In the genomic region with DNA sequence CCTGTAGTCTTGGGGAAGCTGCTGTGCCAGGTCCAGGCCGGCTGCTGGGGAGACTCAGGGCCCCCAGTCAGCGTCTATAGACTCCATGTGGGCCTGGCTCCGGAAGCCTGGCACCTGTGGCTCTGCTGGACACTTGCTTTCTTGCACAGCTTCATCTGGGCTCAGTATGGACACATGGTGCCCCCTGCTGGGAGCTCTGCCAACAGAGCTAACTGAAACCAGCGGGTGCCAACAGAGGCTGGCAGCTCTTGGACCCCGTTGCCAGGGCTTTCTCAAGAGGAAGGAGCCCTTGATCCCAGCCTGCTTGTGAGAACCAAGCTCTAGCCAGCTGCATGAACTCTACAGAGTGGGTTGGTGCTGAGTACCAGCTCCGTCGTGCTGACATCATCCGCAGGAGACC, we compare ENCODE assay signal across 9 mouse cellular contexts. TPM values are rescaled to one million over a fixed set of nuclear protein-coding genes. Genes with fewer than 3 reads are reported as not detected.
A peak's percentile ranks its signal among the peaks of the same experiment; 100 is the strongest.
DNase-seq lines count a peak whose midpoint lies in the region; ATAC-seq lines count a peak whose summit lies in the region.
"Had no signal": no experiment of that assay in that cellular context is flagged by ENCODE, and none has a peak within 500 bp of the region (broad histone marks: within the 10 kb centered on the region; RNA-seq: fewer than 3 reads in every experiment).

No protein-coding gene starts in this region.

- DNase-seq in hindbrain, embryonic 10.5 days (ENCODE audit: low spot score) = peak; percentile 29
- DNase-seq in adipocyte (ENCODE audit: low spot score) = peak; percentile 63
- peak; percentile 56 for DNase-seq in embryonic facial prominence, embryonic 10.5 days (ENCODE audit: low spot score)
- DNase-seq in limb, embryonic 10.5 days (ENCODE audit: low spot score) = peak; percentile 44
- DNase-seq in ovary, postnatal 14 days (ENCODE audit: low spot score) = peak; percentile 34
- peak; percentile 60 to 64 for DNase-seq in thymus, postnatal 36 days

- H3K4me1 ChIP-seq in hindbrain, embryonic 10.5 days (replicated peaks) = no peaks in the 10 kb centered on the region
- no peaks in the 10 kb centered on the region for H3K4me1 ChIP-seq in hindbrain, embryonic 12.5 days
- no peaks in the 10 kb centered on the region for H3K4me1 ChIP-seq in embryonic facial prominence, embryonic 10.5 days
- peaks cover 4% of the 10 kb centered on the region; the same call in 1 of the 2 replicates for H3K4me1 ChIP-seq in hindbrain, embryonic 16.5 days (ENCODE audit: control insufficient read depth, insufficient read depth, low read depth, low read length)
- H3K4me1 ChIP-seq in limb, embryonic 10.5 days = no peaks in the 10 kb centered on the region
- H3K4me1 ChIP-seq: limb, embryonic 12.5 days had no signal

- no peak overlapping the region for H3K4me2 ChIP-seq in hindbrain, embryonic 12.5 days (replicated peaks)
- H3K4me2 ChIP-seq in hindbrain, embryonic 16.5 days (ENCODE audit: low read length) = no peak overlapping the region
- H3K4me2 ChIP-seq: limb, embryonic 12.5 days had no signal

- no peak overlapping the region for H3K9ac ChIP-seq in hindbrain, embryonic 12.5 days
- no peak overlapping the region for H3K9ac ChIP-seq in hindbrain, embryonic 16.5 days (ENCODE audit: low read depth, low read length)
- H3K9ac ChIP-seq: limb, embryonic 12.5 days had no signal

- no peak overlapping the region for H3K4me3 ChIP-seq in hindbrain, embryonic 10.5 days
- H3K4me3 ChIP-seq in hindbrain, embryonic 12.5 days = no peak overlapping the region
- no peak overlapping the region for H3K4me3 ChIP-seq in embryonic facial prominence, embryonic 10.5 days
- no peak overlapping the region for H3K4me3 ChIP-seq in hindbrain, embryonic 16.5 days (ENCODE audit: low read length)
- H3K4me3 ChIP-seq in limb, embryonic 10.5 days = no peak overlapping the region
- H3K4me3 ChIP-seq: limb, embryonic 12.5 days had no signal

- no peak for ATAC-seq in hindbrain, embryonic 12.5 days (ENCODE audit: low FRiP score)
- peak; percentile 87 for ATAC-seq in hindbrain, embryonic 16.5 days

- 89% methylated on average over 8 of the region's 8 CpGs for WGBS in hindbrain, embryonic 10.5 days
- WGBS in hindbrain, embryonic 12.5 days = 88% methylated on average over 8 of the region's 8 CpGs
- 88% methylated on average over 8 of the region's 8 CpGs for WGBS in embryonic facial prominence, embryonic 10.5 days
- WGBS in hindbrain, embryonic 16.5 days = 64% methylated on average over 8 of the region's 8 CpGs
- WGBS in limb, embryonic 10.5 days = 92% methylated on average over 8 of the region's 8 CpGs

- peaks cover 94% of the 10 kb centered on the region for H3K36me3 ChIP-seq in hindbrain, embryonic 10.5 days
- H3K36me3 ChIP-seq in hindbrain, embryonic 12.5 days = peaks cover 78% of the 10 kb centered on the region
- peaks cover 96% of the 10 kb centered on the region for H3K36me3 ChIP-seq in embryonic facial prominence, embryonic 10.5 days (replicated peaks)
- peaks cover 19% of the 10 kb centered on the region for H3K36me3 ChIP-seq in hindbrain, embryonic 16.5 days (ENCODE audit: control insufficient read depth, insufficient read depth, low read length)
- H3K36me3 ChIP-seq in limb, embryonic 10.5 days = peaks cover 95% of the 10 kb centered on the region

- H3K27ac ChIP-seq in hindbrain, embryonic 10.5 days = no peak overlapping the region
- no peak overlapping the region for H3K27ac ChIP-seq in hindbrain, embryonic 12.5 days
- no peak overlapping the region for H3K27ac ChIP-seq in embryonic facial prominence, embryonic 10.5 days (replicated peaks)
- no peak overlapping the region for H3K27ac ChIP-seq in hindbrain, embryonic 16.5 days (ENCODE audit: low read depth, low read length)
- no peak overlapping the region for H3K27ac ChIP-seq in limb, embryonic 10.5 days
- H3K27ac ChIP-seq: limb, embryonic 12.5 days had no signal

- no peaks in the 10 kb centered on the region for H3K27me3 ChIP-seq in hindbrain, embryonic 10.5 days (ENCODE audit: insufficient read depth, poor library complexity, severe bottlenecking)
- no peaks in the 10 kb centered on the region for H3K27me3 ChIP-seq in hindbrain, embryonic 12.5 days
- no peaks in the 10 kb centered on the region for H3K27me3 ChIP-seq in embryonic facial prominence, embryonic 10.5 days (replicated peaks; ENCODE audit: low read depth, poor library complexity, severe bottlenecking)
- H3K27me3 ChIP-seq in hindbrain, embryonic 16.5 days (replicated peaks; ENCODE audit: control insufficient read depth, insufficient read depth, low read length) = no peaks in the 10 kb centered on the region
- no peaks in the 10 kb centered on the region for H3K27me3 ChIP-seq in limb, embryonic 10.5 days (ENCODE audit: low read depth, poor library complexity, severe bottlenecking)
- H3K27me3 ChIP-seq: limb, embryonic 12.5 days had no signal

- H3K9me3 ChIP-seq in hindbrain, embryonic 10.5 days = no peaks in the 10 kb centered on the region
- no peaks in the 10 kb centered on the region for H3K9me3 ChIP-seq in hindbrain, embryonic 12.5 days (replicated peaks)
- H3K9me3 ChIP-seq in embryonic facial prominence, embryonic 10.5 days = no peaks in the 10 kb centered on the region
- no peaks in the 10 kb centered on the region for H3K9me3 ChIP-seq in hindbrain, embryonic 16.5 days (ENCODE audit: control insufficient read depth, low read length)
- no peaks in the 10 kb centered on the region for H3K9me3 ChIP-seq in limb, embryonic 10.5 days (replicated peaks)
- H3K9me3 ChIP-seq: limb, embryonic 12.5 days had no signal

RNA-seq across cellular contexts. Expression of a gene that starts 21.7 kb away (rescaled TPM):
- polyA plus RNA-seq in hindbrain, embryonic 10.5 days (2016; fragmentation: Nextera tagmentation; extraction: Ambion mirVana) = 168 and 195 TPM in 2 replicates
- polyA plus RNA-seq in hindbrain, embryonic 12.5 days (2016; fragmentation: Nextera tagmentation; extraction: Ambion mirVana) = 111 and 117 TPM in 2 replicates
- 215 and 227 TPM in 2 replicates for polyA plus RNA-seq in embryonic facial prominence, embryonic 10.5 days (2016; fragmentation: Nextera tagmentation; extraction: Ambion mirVana)
- polyA plus RNA-seq in hindbrain, embryonic 16.5 days (2015; fragmentation: Nextera tagmentation; extraction: Ambion mirVana) = 93.8 and 95.2 TPM in 2 replicates
- polyA plus RNA-seq in limb, embryonic 10.5 days (2016; fragmentation: Nextera tagmentation; extraction: Ambion mirVana) = 235 and 258 TPM in 2 replicates

RNA-seq across cellular contexts. Expression of a gene that starts 31.8 kb away (rescaled TPM):
- polyA plus RNA-seq in hindbrain, embryonic 10.5 days (2016; fragmentation: Nextera tagmentation; extraction: Ambion mirVana) = 206 and 228 TPM in 2 replicates
- 203 and 210 TPM in 2 replicates for polyA plus RNA-seq in hindbrain, embryonic 12.5 days (2016; fragmentation: Nextera tagmentation; extraction: Ambion mirVana)
- 211 and 222 TPM in 2 replicates for polyA plus RNA-seq in embryonic facial prominence, embryonic 10.5 days (2016; fragmentation: Nextera tagmentation; extraction: Ambion mirVana)
- 155 and 169 TPM in 2 replicates for polyA plus RNA-seq in hindbrain, embryonic 16.5 days (2015; fragmentation: Nextera tagmentation; extraction: Ambion mirVana)
- 231 and 238 TPM in 2 replicates for polyA plus RNA-seq in limb, embryonic 10.5 days (2016; fragmentation: Nextera tagmentation; extraction: Ambion mirVana)

RNA-seq across cellular contexts. Expression of a gene that starts 40.6 kb away (rescaled TPM):
- 32.9 and 38.9 TPM in 2 replicates for polyA plus RNA-seq in hindbrain, embryonic 10.5 days (2016; fragmentation: Nextera tagmentation; extraction: Ambion mirVana)
- 27.9 and 28.8 TPM in 2 replicates for polyA plus RNA-seq in hindbrain, embryonic 12.5 days (2016; fragmentation: Nextera tagmentation; extraction: Ambion mirVana)
- polyA plus RNA-seq in embryonic facial prominence, embryonic 10.5 days (2016; fragmentation: Nextera tagmentation; extraction: Ambion mirVana) = 44.6 and 45.0 TPM in 2 replicates
- polyA plus RNA-seq in hindbrain, embryonic 16.5 days (2015; fragmentation: Nextera tagmentation; extraction: Ambion mirVana) = 24.4 and 24.9 TPM in 2 replicates
- polyA plus RNA-seq in limb, embryonic 10.5 days (2016; fragmentation: Nextera tagmentation; extraction: Ambion mirVana) = 41.4 and 44.2 TPM in 2 replicates
